Mouse (Mus musculus) macrophage (primary cell): ENCODE data around the gene Iqschfp. TPM values are rescaled to one million over a fixed set of nuclear protein-coding genes. Genes with fewer than 3 reads are reported as not detected.

Experiments used
- H3K27ac ChIP-seq: fragments of 350-480 bp; formaldehyde crosslinking; 2 replicates; pipeline ENCODE4 v1.9.0; 2021
- H3K36me3 ChIP-seq: fragments of 350-480 bp; formaldehyde crosslinking; 2 replicates; pipeline ENCODE4 v1.9.0; 2021; ENCODE audit errors: inconsistent target
- H3K4me3 ChIP-seq: fragments of 350-480 bp; formaldehyde crosslinking; 2 replicates; pipeline ENCODE4 v1.9.0; 2021; ENCODE audit errors: inconsistent target
- H3K79me2 ChIP-seq: fragments of 350-480 bp; formaldehyde crosslinking; 2 replicates; pipeline ENCODE4 v1.9.0; 2021; ENCODE audit errors: inconsistent target
- WGBS: methylation state at CpG from one replicate; pipeline ENCODE4 v1.1.7; 2026; ENCODE audit warnings: inconsistent platforms; ENCODE audit not compliant: missing documents; 5-methylcytosine and 5-hydroxymethylcytosine counted together
- polyA plus RNA-seq: library from polyadenylated mRNA; stranded (reverse); fragments of 250-400 nt; gene quantifications from 3 replicates; pipeline ENCODE4 v1.2.4, GENCODE M21; 2018; ENCODE audit warnings: inconsistent platforms

Gene Iqschfp
- polyA plus RNA-seq, 1 experiment from 2014 or later: not detected

DNA sequence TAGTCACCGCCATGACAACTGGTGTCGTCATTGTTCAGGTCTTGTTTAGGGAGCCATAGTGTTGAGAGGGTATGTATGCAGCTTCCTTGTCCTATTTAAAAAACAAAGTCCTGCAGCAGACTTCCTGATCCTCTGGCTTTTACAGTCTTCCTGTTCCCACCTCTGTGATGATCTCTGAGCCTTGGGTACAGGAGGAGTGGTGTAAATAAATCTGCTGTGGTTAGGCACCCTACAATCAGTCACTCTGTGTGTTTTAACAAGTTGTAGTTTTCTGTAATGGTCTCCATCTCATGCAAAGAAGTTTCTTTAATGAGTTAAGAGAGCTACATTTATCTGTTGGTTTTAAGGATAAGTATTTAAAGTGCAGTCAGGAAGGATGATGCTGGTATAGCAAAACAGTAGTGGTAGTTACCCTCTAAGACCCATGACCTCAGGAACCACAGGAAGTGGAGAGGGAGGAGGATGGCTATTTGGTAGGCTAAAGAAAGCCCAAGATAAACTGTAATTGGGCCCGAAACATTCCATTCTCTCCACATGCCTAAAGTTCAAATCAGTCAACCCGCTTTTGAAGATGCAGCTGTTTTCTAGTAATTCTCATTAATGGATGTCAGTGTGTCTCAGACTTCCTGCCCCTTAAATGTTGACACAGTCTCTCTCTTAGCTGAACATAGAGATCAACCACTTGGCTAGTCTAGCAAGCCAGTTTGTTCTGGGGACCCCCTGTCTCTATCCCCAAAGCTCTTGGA is 764.7 kb downstream of the Iqschfp start:
- Histone ChIP-seq H3K36me3 (no peaks in the 10 kb centered on the region), H3K79me2 (no peaks in the 10 kb centered on the region), H3K27ac (no peak overlapping the region), H3K4me3 (no peak overlapping the region)
- 63% methylated on average over 4 of the region's 4 CpGs for WGBS

- no peak overlapping the region for H3K4me3 ChIP-seq
- 19% methylated on average over 9 of the region's 9 CpGs for WGBS
- no peaks in the 10 kb centered on the region for H3K79me2 ChIP-seq
- no peaks in the 10 kb centered on the region for H3K36me3 ChIP-seq
- H3K27ac ChIP-seq: no peak overlapping the region
These were observed 765.7 kb downstream of the Iqschfp start for GRCm38 (mm10) chr3:68657589-68658245.

DNA sequence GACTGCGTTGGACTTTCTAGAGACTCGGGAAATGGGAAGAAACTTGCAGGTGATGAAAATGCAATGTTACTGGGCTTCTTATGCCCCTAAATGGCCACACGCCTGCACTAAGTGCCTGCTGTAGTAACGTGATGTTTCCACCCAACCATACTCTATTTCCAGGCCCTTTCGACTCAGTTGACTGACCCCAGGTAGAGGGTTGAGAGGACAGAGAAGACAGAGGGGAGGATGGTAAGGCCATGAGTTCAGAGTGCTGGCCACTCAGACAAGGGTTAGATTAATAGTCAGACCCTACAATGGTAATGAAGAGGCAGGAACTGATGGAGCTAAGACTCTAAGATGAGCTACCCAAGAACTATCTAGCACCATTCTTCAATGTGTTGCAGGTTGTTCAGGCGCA is 768.0 kb downstream of the Iqschfp start:
- Histone ChIP-seq H3K4me3 (no peak overlapping the region), H3K36me3 (no peaks in the 10 kb centered on the region), H3K27ac (no peak overlapping the region), H3K79me2 (no peaks in the 10 kb centered on the region)
- 100% methylated on average over 6 of the region's 6 CpGs for WGBS

GRCm38 (mm10) chr3:68660538-68660937 is 768.5 kb downstream of the Iqschfp start:
- 77% methylated on average over 4 of the region's 4 CpGs for WGBS
- no peak overlapping the region for H3K4me3 ChIP-seq
- no peak overlapping the region for H3K27ac ChIP-seq
- H3K79me2 ChIP-seq: no peaks in the 10 kb centered on the region
- no peaks in the 10 kb centered on the region for H3K36me3 ChIP-seq

DNA sequence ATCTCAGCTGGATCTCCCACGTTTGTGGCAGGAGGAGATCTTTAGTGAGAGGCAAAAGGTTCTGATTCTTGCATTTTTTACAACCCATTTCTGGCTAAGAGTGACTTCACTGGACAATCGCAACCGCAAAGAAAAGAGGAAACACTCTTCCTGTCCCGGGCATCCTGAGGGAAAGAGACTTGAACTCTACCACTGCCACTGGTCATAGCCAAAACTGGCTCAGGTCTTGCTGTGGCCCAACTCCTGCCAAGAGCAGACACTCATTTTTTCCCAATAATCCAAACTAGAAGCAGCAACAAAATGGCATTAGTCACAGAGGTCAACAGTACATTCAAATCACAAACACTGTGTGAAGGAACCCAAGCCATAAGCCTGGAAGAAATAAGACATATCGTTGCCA is 770.4 kb downstream of the Iqschfp start:
- Histone ChIP-seq H3K79me2 (no peaks in the 10 kb centered on the region), H3K36me3 (no peaks in the 10 kb centered on the region), H3K4me3 (no peak overlapping the region), H3K27ac (no peak overlapping the region)
- 19% methylated on average over 5 of the region's 5 CpGs for WGBS

- H3K27ac ChIP-seq: no peak overlapping the region
- H3K4me3 ChIP-seq: no peak overlapping the region
- H3K79me2 ChIP-seq: no peaks in the 10 kb centered on the region
- no peaks in the 10 kb centered on the region for H3K36me3 ChIP-seq
- WGBS: 96% methylated on average over 6 of the region's 6 CpGs
These were observed 772.3 kb downstream of the Iqschfp start for GRCm38 (mm10) chr3:68664337-68664736.

GRCm38 (mm10) chr3:68666377-68666776 is 774.3 kb downstream of the Iqschfp start:
- no peak overlapping the region for H3K27ac ChIP-seq
- H3K36me3 ChIP-seq: no peaks in the 10 kb centered on the region
- WGBS: 53% methylated on average over 7 of the region's 7 CpGs
- H3K4me3 ChIP-seq: no peak overlapping the region
- no peaks in the 10 kb centered on the region for H3K79me2 ChIP-seq

GRCm38 (mm10) chr3:68667852-68668251 is 775.8 kb downstream of the Iqschfp start:
- Histone ChIP-seq H3K36me3 (no peaks in the 10 kb centered on the region), H3K4me3 (no peak overlapping the region), H3K79me2 (no peaks in the 10 kb centered on the region), H3K27ac (no peak overlapping the region)
- WGBS: 100% methylated on average over 1 of the region's 1 CpGs

DNA sequence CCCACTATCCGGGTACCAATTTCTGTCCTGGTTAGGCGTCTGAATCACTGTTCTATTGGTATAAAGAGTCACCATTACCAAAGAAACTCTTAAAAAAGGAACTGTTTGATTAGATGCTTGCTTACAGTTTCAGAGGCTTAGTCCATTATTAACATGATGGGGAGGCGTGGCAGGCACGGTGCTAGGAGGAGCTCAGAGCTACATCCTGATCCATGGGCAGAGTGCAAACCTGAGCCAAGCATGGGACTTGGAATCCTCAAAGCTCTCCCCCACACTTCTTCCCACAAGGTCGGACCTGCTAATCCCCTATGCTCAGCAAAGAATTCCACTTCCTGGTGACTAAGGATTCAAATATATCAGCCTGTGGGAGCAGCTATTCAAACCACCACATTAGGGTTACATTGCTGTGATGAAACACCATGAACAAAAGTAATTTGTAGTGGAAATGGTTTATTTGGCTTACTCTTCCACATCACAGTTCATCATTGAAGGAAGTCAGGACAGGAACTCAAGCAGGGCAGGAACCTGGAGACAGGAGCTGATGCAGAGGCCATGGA is 777.5 kb downstream of the Iqschfp start:
- 90% methylated on average over 5 of the region's 5 CpGs for WGBS
- Histone ChIP-seq H3K36me3 (no peaks in the 10 kb centered on the region), H3K27ac (no peak overlapping the region), H3K79me2 (no peaks in the 10 kb centered on the region), H3K4me3 (no peak overlapping the region)

- H3K36me3 ChIP-seq: no peaks in the 10 kb centered on the region
- H3K4me3 ChIP-seq: no peak overlapping the region
- no peaks in the 10 kb centered on the region for H3K79me2 ChIP-seq
- no peak overlapping the region for H3K27ac ChIP-seq
- WGBS: 100% methylated on average over 2 of the region's 2 CpGs
These were observed 782.7 kb downstream of the Iqschfp start for GRCm38 (mm10) chr3:68674721-68675120.

- H3K36me3 ChIP-seq: no peaks in the 10 kb centered on the region
- 81% methylated on average over 12 of the region's 12 CpGs for WGBS
- H3K79me2 ChIP-seq: no peaks in the 10 kb centered on the region
- no peak overlapping the region for H3K4me3 ChIP-seq
- no peak overlapping the region for H3K27ac ChIP-seq
These were observed 783.3 kb downstream of the Iqschfp start for GRCm38 (mm10) chr3:68675216-68675835.

Other genes with a start within 250 kb of the Iqschfp start
- not detected in 3 replicates for gene Iqcj, start within 50 bp of the Iqschfp start, polyA plus RNA-seq
- gene Schip1, start 172.6 kb downstream of the Iqschfp start, polyA plus RNA-seq: not detected in 3 replicates